Mouse (Mus musculus) heart, postnatal 4 days (tissue): ENCODE data around the gene Gm9857. TPM values are rescaled to one million over a fixed set of nuclear protein-coding genes. Genes with fewer than 3 reads are reported as not detected.

Experiments used
- DNase-seq: peaks from one replicate; pipeline ENCODE4 v3.0.0; 2021
- total RNA-seq, 2 experiments: library from RNA; stranded (reverse); gene quantifications; 2 replicates each; pipeline ENCODE4 v1.2.3; 2021

The Gm9857 gene
- total RNA-seq, result not detected

- DNase-seq, result peak; percentile 5
Observed at GRCm38 (mm10) chr3:108940001-108940633, at the start of gene Gm9857. Gm9857 (minus strand) TSS chr3:108940445.

GRCm38 (mm10) chr3:108987009-108987659, 46.9 kb upstream of the Gm9857 start:
- no peak for DNase-seq

- DNase-seq, result no peak
Observed at GRCm38 (mm10) chr3:108986534-108986933, 46.3 kb upstream of the Gm9857 start.

- DNase-seq, result no peak
Observed at GRCm38 (mm10) chr3:108983989-108984388, 43.7 kb upstream of the Gm9857 start.

- no peak for DNase-seq
Observed at GRCm38 (mm10) chr3:108981946-108982345, 41.7 kb upstream of the Gm9857 start.

- no peak for DNase-seq
Observed at GRCm38 (mm10) chr3:108977340-108978030, 37.2 kb upstream of the Gm9857 start.

- DNase-seq, result no peak
Observed at GRCm38 (mm10) chr3:108974920-108975485, 34.8 kb upstream of the Gm9857 start.

- no peak for DNase-seq
Observed at GRCm38 (mm10) chr3:108973980-108974660, 33.9 kb upstream of the Gm9857 start.

GRCm38 (mm10) chr3:108966051-108966450, 25.8 kb upstream of the Gm9857 start:
- no peak for DNase-seq

- peak; percentile 25 for DNase-seq
Observed at GRCm38 (mm10) chr3:108964361-108965044, 24.3 kb upstream of the Gm9857 start.

GRCm38 (mm10) chr3:108963776-108964175, 23.5 kb upstream of the Gm9857 start:
- no peak for DNase-seq

GRCm38 (mm10) chr3:108963278-108963677, 23.0 kb upstream of the Gm9857 start:
- DNase-seq, result no peak

GRCm38 (mm10) chr3:108961655-108962054, 21.4 kb upstream of the Gm9857 start:
- no peak for DNase-seq

- DNase-seq, result no peak
Observed at GRCm38 (mm10) chr3:108961226-108961625, 21.0 kb upstream of the Gm9857 start.

GRCm38 (mm10) chr3:108959680-108960295, 19.5 kb upstream of the Gm9857 start:
- DNase-seq, result no peak

- DNase-seq, result no peak
Observed at GRCm38 (mm10) chr3:108957976-108958375, 17.7 kb upstream of the Gm9857 start.

- DNase-seq, result no peak
Observed at GRCm38 (mm10) chr3:108940996-108941395, 751 bp upstream of the Gm9857 start.

GRCm38 (mm10) chr3:108939573-108939972, 672 bp downstream of the Gm9857 start, which contains the start of gene Henmt1:
Henmt1 (plus strand) TSS chr3:108939873.
- no peak for DNase-seq

GRCm38 (mm10) chr3:108938691-108939090, 1.6 kb downstream of the Gm9857 start:
- no peak for DNase-seq

GRCm38 (mm10) chr3:108933557-108933956, 6.7 kb downstream of the Gm9857 start:
- no peak for DNase-seq

GRCm38 (mm10) chr3:108926308-108926707, 13.9 kb downstream of the Gm9857 start:
- no peak for DNase-seq

- DNase-seq, result no peak
Observed at GRCm38 (mm10) chr3:108925677-108926076, 14.6 kb downstream of the Gm9857 start.
